Mouse (Mus musculus): ENCODE data around the gene Fam84b. TPM values are rescaled to one million over a fixed set of nuclear protein-coding genes. Genes with fewer than 3 reads are reported as not detected.

The Fam84b gene
- polyA plus RNA-seq, 1 experiment from 2014 or later, result 11.5 TPM

- no peaks in the 10 kb centered on the region for H3K27me3 ChIP-seq (replicated peaks; ENCODE audit: control insufficient read depth, insufficient read depth, low read length)
- 91% methylated on average over 4 of the region's 4 CpGs for WGBS
- no peak overlapping the region for H3K9ac ChIP-seq (replicated peaks; ENCODE audit: low read depth, low read length)
- no peak overlapping the region for H3K4me3 ChIP-seq (replicated peaks; ENCODE audit: low read length)
- no peak overlapping the region for H3K4me2 ChIP-seq (ENCODE audit: low read length)
- H3K4me1 ChIP-seq (replicated peaks; ENCODE audit: control insufficient read depth, insufficient read depth, low read length), result no peaks in the 10 kb centered on the region
- H3K9me3 ChIP-seq (ENCODE audit: control insufficient read depth, low read length), result no peaks in the 10 kb centered on the region
- ATAC-seq, result no peak
- no peaks in the 10 kb centered on the region for H3K36me3 ChIP-seq (ENCODE audit: control insufficient read depth, insufficient read depth)
- H3K27ac ChIP-seq (ENCODE audit: low read length), result no peak overlapping the region
Measured at GRCm38 (mm10) chr15:60779063-60779462, 74.5 kb downstream of the Fam84b start.

Other genes starting within 250 kb of the Fam84b start
- not detected in 2 replicates for gene A1bg, start 69.2 kb upstream of the Fam84b start, polyA plus RNA-seq (2015; fragmentation: Nextera tagmentation; extraction: Ambion mirVana)